Mouse (Mus musculus): ENCODE data around the gene Usp22.

DNA sequence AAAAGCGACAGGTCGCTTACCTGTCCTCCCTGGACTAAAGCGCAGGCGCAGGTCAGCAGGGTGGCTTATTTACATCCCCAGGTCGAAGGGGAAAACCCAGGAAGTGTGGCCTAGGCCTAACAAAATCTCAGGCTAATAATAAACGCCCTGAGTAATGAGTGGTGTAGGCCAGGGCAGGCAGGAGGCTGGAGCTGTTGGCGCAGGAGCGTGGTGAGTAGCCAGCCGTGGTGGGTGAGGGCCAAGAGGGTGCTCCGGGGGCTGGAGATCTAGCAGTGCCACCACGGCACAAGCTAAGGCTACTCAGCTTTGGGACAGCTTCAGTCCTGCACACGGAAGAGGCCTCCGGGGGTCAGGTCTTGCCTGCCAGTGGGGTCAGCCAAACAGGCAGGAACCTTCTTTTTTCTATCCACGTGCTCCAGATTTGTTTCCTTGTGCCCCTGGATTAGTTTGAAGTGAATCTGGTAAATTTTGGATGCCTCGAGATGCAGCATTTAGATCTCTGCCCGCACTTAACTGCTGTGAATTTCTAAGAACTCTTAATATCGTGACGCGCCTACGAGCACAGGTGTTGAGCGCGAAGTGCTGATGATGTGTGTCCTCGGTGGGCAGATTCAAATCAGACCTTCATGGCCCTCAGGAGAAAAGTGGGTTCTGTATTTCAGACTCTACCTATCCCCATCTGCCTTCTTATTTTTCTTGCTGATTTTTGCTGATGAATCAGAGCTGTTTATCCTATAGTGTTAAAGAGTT, 48.1 kb downstream of the Usp22 start, which contains the start of gene Tnfrsf13b:
- TF ChIP-seq EP300 (IDR thresholded peaks at IDR 0.05; ENCODE audit: low read depth) (no peak), CTCF (IDR thresholded peaks at IDR 0.05; ENCODE audit: low read depth) (no peak)
